Mouse (Mus musculus) bone marrow macrophage, adult 2 months (primary cell): Measurements from ENCODE around the gene Foxk2. TPM values are rescaled to one million over a fixed set of nuclear protein-coding genes. Genes with fewer than 3 reads are reported as not detected.
A peak's percentile ranks its signal among the peaks of the same experiment; 100 is the strongest.

ENCODE experiments used
- H3K27ac ChIP-seq: 2 replicates; pipeline ENCODE4 v1.5.1; 2012; ENCODE audit warnings: low read depth, low read length; ENCODE audit not compliant: insufficient read depth
- H3K4me1 ChIP-seq: 2 replicates; pipeline ENCODE4 v1.6.1; 2012; ENCODE audit warnings: low read length; ENCODE audit not compliant: control insufficient read depth, insufficient read depth
- H3K4me3 ChIP-seq: 2 replicates; pipeline ENCODE4 v1.5.1; 2012; ENCODE audit warnings: mild to moderate bottlenecking, low read length, moderate library complexity; ENCODE audit not compliant: insufficient read depth
- CTCF ChIP-seq: IDR thresholded peaks from 2 replicates; pipeline ENCODE4 v1.5.1; 2012; ENCODE audit warnings: low read depth, mild to moderate bottlenecking, low read length, moderate library complexity
- POLR2A ChIP-seq: IDR thresholded peaks from 2 replicates; pipeline ENCODE4 v1.6.1; 2012; ENCODE audit warnings: mild to moderate bottlenecking, low read depth, low read length, borderline replicate concordance
- polyA plus RNA-seq: library from polyadenylated mRNA; stranded (reverse); fragments of >200 nt; gene quantifications from 2 replicates; pipeline ENCODE4 v1.2.4, GENCODE M21; 2012; ENCODE audit not compliant: missing spikeins, insufficient read depth, insufficient read length

Foxk2 gene
- polyA plus RNA-seq, 1 experiment: 15.5 TPM

DNA sequence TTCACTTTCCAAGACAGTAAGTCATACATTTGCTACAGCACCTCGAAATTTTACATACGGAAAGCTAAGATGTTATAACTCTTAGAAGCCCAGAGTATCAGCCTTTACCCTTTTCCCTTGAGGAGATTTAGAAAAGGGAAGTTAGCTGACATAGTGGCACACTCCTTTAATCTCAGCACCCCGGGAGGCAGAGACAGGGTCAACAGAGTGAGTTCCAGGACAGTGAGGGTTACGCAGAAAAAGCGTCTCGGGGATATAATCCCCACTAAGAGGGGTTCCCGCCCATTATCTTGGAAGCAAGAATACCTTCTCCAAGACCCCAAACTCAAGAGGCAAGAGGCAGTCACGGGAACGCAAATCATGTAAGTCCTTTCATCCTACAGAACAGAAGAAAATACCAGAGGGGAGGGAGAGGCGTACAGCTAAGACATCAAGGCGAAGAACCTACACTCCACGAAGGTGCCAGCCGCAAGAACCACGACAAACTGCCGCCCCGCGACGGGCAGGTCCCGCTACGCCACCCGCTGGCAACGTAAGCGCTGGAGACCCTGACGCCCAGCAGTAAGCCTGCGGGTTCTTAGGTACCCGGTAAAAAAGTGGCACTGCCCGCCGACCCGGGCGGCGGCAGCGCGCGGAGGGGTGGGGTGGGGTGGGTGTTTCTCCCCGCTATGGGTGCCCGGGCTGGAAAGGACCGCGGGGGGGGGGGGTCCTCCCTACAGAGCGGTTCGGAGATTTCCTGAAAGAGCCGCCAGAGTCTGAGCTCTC lies 93.7 kb downstream of the Foxk2 start:
- TF ChIP-seq POLR2A (no peak), CTCF (peak; percentile 26; the same call in 1 of the 2 replicates)
- Histone ChIP-seq H3K4me1 (peaks cover 16% of the 10 kb centered on the region), H3K27ac (peak overlapping the region; percentile 52)

DNA sequence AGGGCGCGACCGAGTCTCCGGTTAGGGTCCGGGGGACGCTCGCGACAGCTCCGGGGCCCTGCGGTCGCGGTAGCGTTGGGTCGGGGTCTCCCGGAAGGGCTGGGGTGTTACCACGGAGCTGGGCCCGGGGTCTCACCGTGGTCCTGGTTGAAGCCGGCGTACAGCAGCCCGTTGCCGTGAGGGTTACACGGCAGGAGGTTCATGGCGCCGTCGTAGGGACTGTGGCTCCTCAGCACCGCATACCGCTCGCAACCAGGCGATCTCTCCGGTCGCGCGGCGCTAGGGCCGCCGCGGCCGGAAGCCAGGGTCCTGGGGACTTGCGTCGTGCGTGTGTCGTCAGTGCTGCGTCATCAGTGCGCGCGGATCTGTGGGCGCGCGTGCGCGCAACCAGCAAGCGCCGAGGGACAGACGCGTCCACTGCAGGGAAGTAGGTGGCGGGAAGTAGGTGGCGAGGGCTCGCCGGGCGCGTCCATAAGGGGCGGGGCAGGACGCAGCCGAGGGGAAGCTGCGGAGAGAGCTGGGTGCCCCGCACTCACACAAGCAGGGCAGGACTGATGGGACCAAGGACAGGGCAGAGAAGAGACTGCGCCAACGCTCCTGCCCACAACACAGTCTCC lies 94.4 kb downstream of the Foxk2 start, which contains the start of gene Wdr45b:
Wdr45b (minus strand) TSS at position 355 of the 617 bp plus-strand sequence.
- H3K4me1 ChIP-seq: peaks cover 16% of the 10 kb centered on the region
- H3K27ac ChIP-seq: peak within 1 kb of the TSS; percentile 52
- peak within 1 kb of the TSS; percentile 73 for H3K4me3 ChIP-seq
- TF ChIP-seq POLR2A (0 out of 2 replicates have a peak, but pooled peaks have one; percentile 75), CTCF (no peak)

More for the DNA sequence above, 93.7 kb downstream of the Foxk2 start:
- H3K4me3 ChIP-seq: peak overlapping the region; percentile 70

Other genes starting within 250 kb of the Foxk2 start
- gene Cd7, start 220.6 kb upstream of the Foxk2 start, polyA plus RNA-seq: not detected in 2 replicates
- not detected in 2 replicates for gene Sectm1b, start 196.4 kb upstream of the Foxk2 start, polyA plus RNA-seq
- gene Sectm1a, start 178.8 kb upstream of the Foxk2 start, polyA plus RNA-seq: 0.88 TPM in 1 of 2 replicates, not detected in the other
- gene Tex19.2, start 141.3 kb upstream of the Foxk2 start, polyA plus RNA-seq: not detected in 2 replicates
- not detected in 2 replicates for gene Tex19.1, start 113.8 kb upstream of the Foxk2 start, polyA plus RNA-seq
- gene Uts2r, start 99.7 kb upstream of the Foxk2 start, polyA plus RNA-seq: not detected in 2 replicates
- gene Hexdc, start 55.6 kb upstream of the Foxk2 start, polyA plus RNA-seq: 5.0 and 9.6 TPM in 2 replicates
- 12.7 and 17.1 TPM in 2 replicates for gene Ogfod3, start 55.3 kb upstream of the Foxk2 start, polyA plus RNA-seq
- 67.2 and 67.9 TPM in 2 replicates for gene Cybc1, start 30.7 kb upstream of the Foxk2 start, polyA plus RNA-seq
- 19.4 and 20.8 TPM in 2 replicates for gene Narf, start 22.7 kb upstream of the Foxk2 start, polyA plus RNA-seq
- 50.5 and 52.2 TPM in 2 replicates for gene Wdr45b, start 94.5 kb downstream of the Foxk2 start, polyA plus RNA-seq
- not detected in 2 replicates for gene Rab40b, start 128.3 kb downstream of the Foxk2 start, polyA plus RNA-seq
- 9.2 and 10.4 TPM in 2 replicates for gene Fn3krp, start 161.4 kb downstream of the Foxk2 start, polyA plus RNA-seq
- gene Fn3k, start 174.9 kb downstream of the Foxk2 start, polyA plus RNA-seq: 0.46 and 0.73 TPM in 2 replicates
- gene Tbcd, start 192.0 kb downstream of the Foxk2 start, polyA plus RNA-seq: 25.2 and 27.4 TPM in 2 replicates